Mouse (Mus musculus): ENCODE data around the gene Fam3b. TPM values are rescaled to one million over a fixed set of nuclear protein-coding genes. Genes with fewer than 3 reads are reported as not detected.

Fam3b gene
- polyA plus RNA-seq, 1 experiment from 2014 or later: not detected

DNA sequence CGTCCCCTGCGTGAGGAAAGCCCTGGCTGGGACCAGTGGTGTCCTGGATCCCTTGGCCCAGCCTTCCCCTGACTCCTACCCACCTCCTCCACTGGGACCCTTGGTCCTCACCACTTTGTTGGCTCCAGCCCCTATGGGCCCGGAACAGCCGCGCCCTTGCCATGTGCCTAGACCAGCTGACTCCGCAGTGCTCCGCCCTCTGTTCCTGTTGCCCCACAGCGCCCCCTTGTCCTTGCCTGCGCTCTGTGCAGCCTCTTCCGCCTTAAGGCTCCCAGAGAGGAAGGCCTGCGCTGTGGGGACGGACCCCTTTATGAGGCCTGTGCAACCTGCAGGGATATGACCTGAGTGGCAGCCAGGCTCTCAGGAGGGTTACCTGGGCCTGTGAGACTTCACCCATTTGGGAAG is 2.3 kb downstream of the Fam3b start:
- Histone ChIP-seq H3K4me3 (no peak overlapping the region), H3K4me1 (replicated peaks) (no peaks in the 10 kb centered on the region), H3K4me2 (no peak overlapping the region), H3K9ac (no peak overlapping the region), H3K36me3 (no peaks in the 10 kb centered on the region), H3K9me3 (no peaks in the 10 kb centered on the region), H3K27ac (replicated peaks) (no peak overlapping the region), H3K27me3 (no peaks in the 10 kb centered on the region)
- no peak for ATAC-seq (ENCODE audit: low FRiP score, low read depth)
- 89% methylated on average over 12 of the region's 12 CpGs for WGBS

DNA sequence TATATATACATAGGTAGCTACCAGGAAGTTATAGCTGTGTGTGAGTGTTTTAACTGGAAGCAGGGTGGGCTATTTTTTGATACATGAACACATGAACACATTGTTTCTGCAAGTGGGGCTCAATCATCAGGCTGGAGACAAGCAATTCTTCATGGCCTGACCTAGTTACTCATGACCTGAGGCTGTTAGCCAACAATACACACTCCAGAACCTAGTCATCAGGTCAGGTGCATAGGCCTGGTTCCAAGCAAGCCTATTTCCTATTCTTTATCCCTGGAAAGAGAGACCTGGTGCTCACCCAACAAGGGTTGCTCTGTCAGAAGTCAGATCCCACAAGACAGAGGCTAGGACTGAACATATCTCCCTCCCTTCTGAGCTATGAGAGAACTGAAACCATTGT is 3.1 kb downstream of the Fam3b start:
- Histone ChIP-seq H3K27me3 (no peaks in the 10 kb centered on the region), H3K4me2 (no peak overlapping the region), H3K36me3 (no peaks in the 10 kb centered on the region), H3K4me3 (no peak overlapping the region), H3K4me1 (replicated peaks) (no peaks in the 10 kb centered on the region), H3K9me3 (no peaks in the 10 kb centered on the region), H3K27ac (replicated peaks) (no peak overlapping the region), H3K9ac (no peak overlapping the region)
- no peak for ATAC-seq (ENCODE audit: low FRiP score, low read depth)

DNA sequence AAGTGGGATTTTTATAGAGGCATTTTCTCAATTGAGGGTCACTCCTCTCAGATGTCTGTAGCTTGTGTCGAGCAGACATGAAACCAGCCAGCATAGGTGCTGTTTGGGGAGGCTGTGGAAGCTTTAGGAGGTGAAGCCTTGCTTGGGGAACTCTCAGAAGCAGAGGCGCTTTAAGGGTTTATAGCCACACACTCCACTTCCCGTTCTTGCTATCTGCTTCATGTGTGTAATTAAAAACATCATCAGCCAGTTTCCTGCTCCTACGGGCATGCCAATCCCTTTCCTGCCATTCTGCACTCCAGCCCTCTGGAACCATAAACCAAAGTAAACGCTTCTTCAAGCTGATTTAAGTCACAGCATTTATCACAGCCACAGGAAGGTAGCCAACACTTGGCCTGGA is 3.8 kb downstream of the Fam3b start:
- no peaks in the 10 kb centered on the region for H3K4me1 ChIP-seq (replicated peaks)
- no peaks in the 10 kb centered on the region for H3K9me3 ChIP-seq
- H3K36me3 ChIP-seq: no peaks in the 10 kb centered on the region
- H3K4me3 ChIP-seq: no peak overlapping the region
- H3K4me2 ChIP-seq: no peak overlapping the region
- no peak overlapping the region for H3K27ac ChIP-seq (replicated peaks)
- H3K9ac ChIP-seq: no peak overlapping the region
- ATAC-seq (ENCODE audit: low FRiP score, low read depth): no peak
- H3K27me3 ChIP-seq: no peaks in the 10 kb centered on the region
- 59% methylated on average over 5 of the region's 5 CpGs for WGBS

DNA sequence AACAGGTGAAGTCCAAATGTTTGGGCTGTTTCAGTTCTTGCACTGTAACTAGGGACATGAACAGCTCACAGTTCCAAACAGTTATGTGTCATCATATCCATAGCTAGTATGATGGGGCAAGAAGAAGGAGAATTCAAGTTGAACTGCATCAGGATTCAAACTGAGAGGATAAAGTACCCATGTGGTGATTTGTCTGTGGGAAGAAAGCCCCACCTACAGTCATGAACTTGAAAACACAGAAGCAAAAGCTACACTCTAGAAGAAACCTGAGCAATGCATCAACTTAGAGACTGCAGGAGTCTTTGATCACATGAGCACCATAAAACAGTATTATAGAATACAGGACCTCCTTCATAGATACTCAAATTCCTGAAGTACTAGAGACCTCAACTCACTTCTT is 6.8 kb downstream of the Fam3b start:
- H3K4me3 ChIP-seq: no peak overlapping the region
- no peak overlapping the region for H3K9ac ChIP-seq
- H3K4me1 ChIP-seq (replicated peaks): no peaks in the 10 kb centered on the region
- no peak overlapping the region for H3K4me2 ChIP-seq
- no peaks in the 10 kb centered on the region for H3K9me3 ChIP-seq
- H3K27ac ChIP-seq (replicated peaks): no peak overlapping the region
- no peak for ATAC-seq (ENCODE audit: low FRiP score, low read depth)
- no peaks in the 10 kb centered on the region for H3K27me3 ChIP-seq
- no peaks in the 10 kb centered on the region for H3K36me3 ChIP-seq

DNA sequence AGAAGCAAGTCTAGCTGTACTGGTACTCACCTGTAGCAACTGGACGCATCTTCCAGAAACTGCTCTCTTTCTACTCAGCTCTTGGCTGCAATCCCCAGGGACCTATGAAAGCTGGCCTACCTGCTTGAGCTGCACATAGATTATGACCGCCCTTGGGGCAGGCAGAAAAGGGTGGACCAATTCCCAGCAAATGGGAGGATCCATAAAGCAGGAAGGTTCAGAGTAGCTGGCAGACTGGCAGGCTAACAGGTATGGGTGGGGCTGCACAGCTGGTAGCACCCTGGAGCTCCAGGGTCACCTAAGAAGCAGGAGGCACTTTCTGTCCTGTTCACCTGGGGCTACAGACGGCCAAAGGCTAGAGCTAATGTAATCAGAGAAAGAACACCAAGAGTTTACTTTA is 9.8 kb downstream of the Fam3b start:
- no peak for ATAC-seq (ENCODE audit: low FRiP score, low read depth)
- no peak overlapping the region for H3K4me3 ChIP-seq
- H3K9ac ChIP-seq: no peak overlapping the region
- H3K4me2 ChIP-seq: no peak overlapping the region
- no peaks in the 10 kb centered on the region for H3K36me3 ChIP-seq
- H3K27me3 ChIP-seq: no peaks in the 10 kb centered on the region
- WGBS: 91% methylated on average over 3 of the region's 3 CpGs
- H3K4me1 ChIP-seq (replicated peaks): no peaks in the 10 kb centered on the region
- H3K27ac ChIP-seq (replicated peaks): no peak overlapping the region
- no peaks in the 10 kb centered on the region for H3K9me3 ChIP-seq

DNA sequence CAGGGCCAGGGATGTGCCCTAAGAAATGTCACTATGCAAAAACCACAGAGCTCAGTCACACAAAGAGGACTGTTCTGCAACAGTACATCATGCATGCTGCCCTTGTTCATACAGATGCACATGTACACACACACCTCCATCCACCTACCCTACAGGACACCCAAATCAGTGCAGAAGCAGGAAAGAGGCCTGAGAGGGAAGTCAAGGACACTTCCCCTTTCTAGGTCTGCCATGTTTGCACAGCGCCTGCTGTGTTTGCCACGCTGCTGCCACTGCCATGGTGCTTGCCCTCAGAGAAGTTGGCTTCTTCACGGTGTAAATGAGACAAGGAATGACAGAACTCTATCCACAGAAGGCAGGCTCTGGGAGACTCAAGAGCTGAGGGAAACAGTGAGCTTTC is 10.8 kb downstream of the Fam3b start:
- Histone ChIP-seq H3K36me3 (no peaks in the 10 kb centered on the region), H3K4me3 (no peak overlapping the region), H3K9me3 (no peaks in the 10 kb centered on the region), H3K4me1 (replicated peaks) (no peaks in the 10 kb centered on the region), H3K27me3 (no peaks in the 10 kb centered on the region), H3K9ac (no peak overlapping the region), H3K27ac (replicated peaks) (no peak overlapping the region), H3K4me2 (no peak overlapping the region)
- WGBS: 87% methylated on average over 3 of the region's 3 CpGs
- no peak for ATAC-seq (ENCODE audit: low FRiP score, low read depth)

DNA sequence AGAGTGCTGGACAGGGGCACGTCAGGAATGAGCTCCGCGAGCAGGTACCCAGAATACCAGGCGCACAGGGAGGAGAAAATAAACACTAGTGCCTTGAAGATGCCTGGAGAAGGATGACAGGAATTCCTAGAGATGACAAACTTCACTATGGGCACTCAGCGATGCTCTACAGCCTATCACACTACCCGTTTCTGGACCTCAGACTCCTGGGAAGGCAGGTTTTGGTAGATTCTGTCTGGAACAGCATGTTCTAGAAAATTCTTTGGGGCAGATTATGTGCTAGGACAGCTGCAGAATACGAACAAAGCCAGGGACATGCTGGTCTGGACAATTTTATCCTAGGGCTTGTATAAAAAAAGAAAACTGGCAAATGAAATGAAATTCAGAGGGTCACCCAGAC is 13.7 kb downstream of the Fam3b start:
- Histone ChIP-seq H3K27ac (replicated peaks) (no peak overlapping the region), H3K36me3 (no peaks in the 10 kb centered on the region), H3K4me2 (no peak overlapping the region), H3K4me3 (no peak overlapping the region), H3K9ac (no peak overlapping the region), H3K4me1 (replicated peaks) (no peaks in the 10 kb centered on the region), H3K27me3 (no peaks in the 10 kb centered on the region), H3K9me3 (no peaks in the 10 kb centered on the region)
- WGBS: 93% methylated on average over 7 of the region's 7 CpGs
- no peak for ATAC-seq (ENCODE audit: low FRiP score, low read depth)

DNA sequence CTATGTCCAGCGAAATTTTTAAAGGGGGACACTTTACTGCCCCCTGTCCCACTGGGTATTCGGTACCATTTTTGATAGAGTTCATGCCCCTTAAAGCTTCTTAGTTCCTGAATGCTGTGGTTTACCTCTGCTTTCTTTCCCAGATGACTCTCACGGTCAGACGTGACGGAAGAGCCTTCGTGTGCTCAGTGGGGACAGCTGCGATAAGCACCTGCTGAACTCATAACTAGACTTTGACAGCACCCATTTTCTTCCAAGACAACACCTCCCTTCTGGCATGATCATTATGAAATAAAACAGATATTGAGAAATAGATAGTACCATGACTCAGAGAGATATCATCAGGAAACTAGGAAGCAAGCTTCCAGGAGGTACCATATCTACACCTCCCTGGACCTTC is 15.2 kb downstream of the Fam3b start:
- H3K4me3 ChIP-seq: no peak overlapping the region
- WGBS: 93% methylated on average over 7 of the region's 7 CpGs
- ATAC-seq (ENCODE audit: low FRiP score, low read depth): no peak
- no peak overlapping the region for H3K4me2 ChIP-seq
- no peaks in the 10 kb centered on the region for H3K9me3 ChIP-seq
- no peak overlapping the region for H3K9ac ChIP-seq
- H3K27me3 ChIP-seq: no peaks in the 10 kb centered on the region
- H3K27ac ChIP-seq (replicated peaks): no peak overlapping the region
- H3K4me1 ChIP-seq (replicated peaks): no peaks in the 10 kb centered on the region
- no peaks in the 10 kb centered on the region for H3K36me3 ChIP-seq

DNA sequence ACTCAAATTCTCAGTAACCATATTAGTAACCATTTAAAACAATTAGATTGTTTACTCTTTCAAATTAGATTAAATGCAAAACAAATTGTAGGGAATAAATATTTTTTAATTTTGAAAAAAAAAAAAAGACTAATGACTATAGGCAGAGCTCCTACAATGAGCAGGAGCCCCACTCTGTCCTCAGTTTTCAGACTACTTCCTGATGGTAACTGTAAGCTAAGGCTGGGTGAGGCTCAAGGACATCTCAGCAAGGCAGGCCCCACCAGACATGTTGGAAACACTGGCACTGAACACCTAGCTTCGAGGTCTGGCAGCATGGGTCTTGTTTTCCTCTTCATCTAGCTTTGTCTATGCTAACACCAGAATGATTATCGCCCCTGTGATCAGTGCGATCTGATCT is 16.5 kb downstream of the Fam3b start:
- WGBS: 93% methylated on average over 3 of the region's 3 CpGs

DNA sequence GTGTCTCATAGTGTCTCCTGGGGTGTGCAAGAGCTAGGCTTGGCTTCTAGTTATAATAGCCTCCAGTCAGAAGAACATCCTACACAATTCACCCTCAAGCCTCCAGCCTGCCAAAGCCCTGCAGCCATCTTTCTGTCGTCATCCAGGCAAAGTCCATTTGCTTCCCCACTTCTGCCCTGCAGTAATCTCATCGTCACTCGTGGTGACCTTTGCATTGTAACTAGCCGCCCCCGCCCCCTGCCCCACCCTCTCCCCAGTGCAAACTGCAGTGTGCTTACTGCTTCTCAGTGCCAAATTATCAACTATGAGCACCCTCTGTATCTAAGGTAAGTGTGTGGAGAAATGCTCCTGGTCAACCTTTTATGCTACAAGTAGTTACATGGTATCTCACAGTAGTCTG is 16.9 kb downstream of the Fam3b start:
- Histone ChIP-seq H3K4me2 (no peak overlapping the region), H3K9me3 (no peaks in the 10 kb centered on the region), H3K27ac (replicated peaks) (no peak overlapping the region), H3K4me1 (replicated peaks) (no peaks in the 10 kb centered on the region), H3K9ac (no peak overlapping the region), H3K4me3 (no peak overlapping the region), H3K27me3 (no peaks in the 10 kb centered on the region), H3K36me3 (no peaks in the 10 kb centered on the region)
- 60% methylated on average over 5 of the region's 5 CpGs for WGBS
- ATAC-seq (ENCODE audit: low FRiP score, low read depth): no peak

More for the DNA sequence above, 16.5 kb downstream of the Fam3b start:
- Histone ChIP-seq H3K9me3 (no peaks in the 10 kb centered on the region), H3K36me3 (no peaks in the 10 kb centered on the region), H3K27ac (replicated peaks) (no peak overlapping the region), H3K4me1 (replicated peaks) (no peaks in the 10 kb centered on the region), H3K4me3 (no peak overlapping the region), H3K27me3 (no peaks in the 10 kb centered on the region), H3K9ac (no peak overlapping the region), H3K4me2 (no peak overlapping the region)
- ATAC-seq (ENCODE audit: low FRiP score, low read depth): no peak

DNA sequence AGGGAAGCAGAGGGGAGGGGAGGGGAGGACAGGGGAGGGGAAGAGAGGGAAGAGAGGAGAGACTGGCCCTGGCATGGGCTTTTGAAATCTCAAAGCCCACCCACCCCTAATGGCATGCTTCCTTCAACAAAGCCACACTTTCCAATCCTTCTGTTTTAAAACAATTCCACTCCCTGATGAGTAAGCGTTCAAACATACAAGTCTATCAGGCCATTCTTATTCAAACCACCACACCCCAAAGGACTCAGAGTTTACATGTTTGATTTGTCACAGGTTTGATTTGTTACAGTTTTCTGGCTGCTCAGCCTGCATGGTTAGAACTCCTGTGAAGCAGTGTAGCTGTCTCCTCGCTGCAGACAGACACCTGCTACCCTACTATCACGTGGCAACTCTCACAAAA is 18.6 kb downstream of the Fam3b start:
- no peak for ATAC-seq (ENCODE audit: low FRiP score, low read depth)
- Histone ChIP-seq H3K4me2 (no peak overlapping the region), H3K9me3 (no peaks in the 10 kb centered on the region), H3K27me3 (no peaks in the 10 kb centered on the region), H3K27ac (replicated peaks) (no peak overlapping the region), H3K4me3 (no peak overlapping the region), H3K4me1 (replicated peaks) (no peaks in the 10 kb centered on the region), H3K9ac (no peak overlapping the region), H3K36me3 (no peaks in the 10 kb centered on the region)
- WGBS: 39% methylated on average over 3 of the region's 3 CpGs

DNA sequence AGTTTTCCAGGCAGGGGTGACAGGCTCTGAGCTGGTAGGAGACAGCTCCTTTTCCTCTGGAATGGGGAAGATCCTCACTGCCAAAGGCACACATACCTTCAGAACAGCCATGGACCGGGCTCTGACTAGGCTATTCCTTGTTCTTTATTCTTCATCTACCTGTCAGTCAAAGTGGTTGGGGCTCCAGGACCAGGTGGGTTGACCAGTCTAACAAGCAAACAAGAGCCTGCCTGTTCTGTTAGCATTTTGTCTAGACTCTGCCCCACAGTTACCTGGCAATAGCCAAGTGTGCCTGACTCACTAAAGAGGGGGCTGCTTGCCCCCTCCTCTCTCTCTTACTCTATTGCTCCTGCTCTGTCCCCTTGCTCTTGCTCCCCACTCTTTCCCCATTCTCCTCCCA is 22.2 kb downstream of the Fam3b start:
- 83% methylated on average over 1 of the region's 1 CpGs for WGBS
- Histone ChIP-seq H3K36me3 (no peaks in the 10 kb centered on the region), H3K4me1 (replicated peaks) (no peaks in the 10 kb centered on the region), H3K27me3 (no peaks in the 10 kb centered on the region), H3K4me2 (no peak overlapping the region), H3K9me3 (no peaks in the 10 kb centered on the region), H3K4me3 (no peak overlapping the region), H3K27ac (replicated peaks) (no peak overlapping the region), H3K9ac (no peak overlapping the region)
- no peak for ATAC-seq (ENCODE audit: low FRiP score, low read depth)

DNA sequence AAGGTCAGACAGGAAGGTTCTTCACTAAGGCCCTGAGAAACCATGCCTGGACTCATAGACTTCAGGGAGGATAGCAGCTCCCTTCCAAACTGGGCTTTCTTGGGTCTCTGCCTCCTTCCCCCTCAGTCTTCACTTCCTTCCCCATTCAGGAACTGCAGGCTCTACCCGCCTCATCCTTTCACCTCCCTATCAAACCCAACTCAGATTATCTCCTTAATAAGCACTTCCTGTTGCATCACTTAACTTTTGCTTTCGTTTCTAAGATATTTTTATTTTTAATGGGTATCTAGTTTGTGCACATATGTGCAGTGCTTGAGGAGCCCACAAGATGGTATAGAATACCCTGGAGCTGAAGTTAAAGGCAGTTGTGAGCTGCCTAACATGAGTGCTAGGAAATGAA is 36.0 kb downstream of the Fam3b start:
- no peak overlapping the region for H3K27ac ChIP-seq (replicated peaks)
- H3K9ac ChIP-seq: no peak overlapping the region
- WGBS: 85% methylated on average over 2 of the region's 2 CpGs
- no peak overlapping the region for H3K4me2 ChIP-seq
- H3K4me3 ChIP-seq: no peak overlapping the region
- ATAC-seq (ENCODE audit: low FRiP score, low read depth): no peak
- no peaks in the 10 kb centered on the region for H3K27me3 ChIP-seq
- no peaks in the 10 kb centered on the region for H3K9me3 ChIP-seq
- H3K36me3 ChIP-seq: no peaks in the 10 kb centered on the region
- H3K4me1 ChIP-seq (replicated peaks): no peaks in the 10 kb centered on the region
